In the genomic region with DNA sequence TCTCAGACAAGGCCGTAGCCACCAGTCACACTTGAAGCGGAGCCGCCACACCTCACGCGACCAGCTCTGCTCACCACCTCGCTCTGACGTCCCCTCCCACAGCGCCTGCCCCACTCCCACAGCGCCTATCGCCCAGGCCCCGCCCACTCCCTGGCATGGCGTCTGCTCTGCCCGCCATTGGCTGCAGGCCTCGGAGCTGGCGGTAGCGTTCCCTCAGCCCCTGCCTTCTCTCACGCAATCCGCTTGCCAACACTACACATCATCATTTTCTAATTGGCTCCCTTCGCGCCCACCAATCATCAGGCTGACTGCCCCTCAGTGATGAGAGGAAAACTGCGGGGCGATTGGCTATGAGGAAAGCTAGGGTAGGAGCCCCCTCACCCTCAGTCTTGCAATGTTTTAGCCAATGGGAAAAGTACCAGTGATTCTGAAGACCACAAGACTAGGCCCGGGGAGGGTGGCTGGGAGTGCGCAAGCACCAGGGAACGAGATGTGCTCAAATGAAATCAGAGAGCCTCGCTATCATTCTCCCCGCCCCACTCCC, we compare ENCODE assay signal across 8 mouse cellular contexts. TPM values are rescaled to one million over a fixed set of nuclear protein-coding genes. Genes with fewer than 3 reads are reported as not detected.
A peak's percentile ranks its signal among the peaks of the same experiment; 100 is the strongest.
DNase-seq lines count a peak whose midpoint lies in the region; ATAC-seq and TF ChIP-seq lines count a peak whose summit lies in the region.

Tspyl2 (minus strand) TSS at position 68 of the 544 bp plus-strand sequence.

- H3K27me3 ChIP-seq in MEL (ENCODE audit: control insufficient read depth in 1 of 2, insufficient read depth in 2 of 2, low read length in 2 of 2), result no peaks in the 10 kb centered on the region
- no peaks in the 10 kb centered on the region for H3K27me3 ChIP-seq in cerebellum, adult 2 months (ENCODE audit: control insufficient read depth, insufficient read depth, low read length)
- peaks cover 12% of the 10 kb centered on the region for H3K27me3 ChIP-seq in lung, embryonic 16.5 days (ENCODE audit: control insufficient read depth, insufficient read depth, low read depth, low read length)

- peaks cover 0 to 3% of the 10 kb centered on the region in 2 experiments; a peak in 2 of 4 replicates for H3K36me3 ChIP-seq in MEL (ENCODE audit: control insufficient read depth in 1 of 2, insufficient read depth in 2 of 2, low read length in 2 of 2)
- 0 out of 2 replicates have a peak, but pooled peaks cover 2% of the 10 kb centered on the region for H3K36me3 ChIP-seq in lung, embryonic 16.5 days (ENCODE audit: control insufficient read depth, insufficient read depth, low read length)

- peaks cover 0 to 9% of the 10 kb centered on the region in 2 experiments; a peak in 2 of 4 replicates for H3K4me1 ChIP-seq in MEL (ENCODE audit: control insufficient read depth in 1 of 2, insufficient read depth in 2 of 2, low read length in 2 of 2)
- peaks cover 17% of the 10 kb centered on the region for H3K4me1 ChIP-seq in cerebellum, adult 2 months (ENCODE audit: control insufficient read depth, insufficient read depth, low read length)
- H3K4me1 ChIP-seq in lung, embryonic 16.5 days (replicated peaks; ENCODE audit: control insufficient read depth, insufficient read depth, low read length), result no peaks in the 10 kb centered on the region; the same call in 1 of the 2 replicates

- TF ChIP-seq CTCF in MEL (IDR thresholded peaks at IDR 0.05 in 2 of 3, conservative IDR thresholded peaks at IDR 0.05 in 1 of 3; ENCODE audit: control insufficient read depth in 1 of 3, insufficient read depth in 1 of 3, low read depth in 2 of 3, low read length in 3 of 3, poor library complexity in 1 of 3, severe bottlenecking in 1 of 3), result no peak
- TF ChIP-seq CTCF in cerebellum, adult 2 months (IDR thresholded peaks at IDR 0.05; ENCODE audit: borderline replicate concordance, insufficient read depth, low read depth, low read length), result no peak

- WGBS in cerebellum, adult 2 months, result 5% methylated on average over 15 of the region's 27 CpGs
- 10% methylated on average over 25 of the region's 27 CpGs for WGBS in lung, embryonic 16.5 days

- ATAC-seq in hematopoietic stem cell, adult 5-6 weeks (replicated peaks in 1 of 2; ENCODE audit: insufficient read depth in 1 of 2, low FRiP score in 2 of 2, low TSS enrichment in 1 of 2, low read depth in 1 of 2, poor library complexity in 2 of 2, severe bottlenecking in 2 of 2), result peak; percentile 97 to 99
- peak; percentile 98 for ATAC-seq in lung, embryonic 16.5 days (ENCODE audit: low read depth)

- H3K4me3 ChIP-seq in MEL (ENCODE audit: control insufficient read depth in 1 of 2, insufficient read depth in 1 of 2, low read depth in 2 of 2, low read length in 2 of 2), result peak within 1 kb of the TSS; percentile 72 to 80
- H3K4me3 ChIP-seq in cerebellum, adult 2 months (replicated peaks; ENCODE audit: insufficient read depth, low read depth, low read length), result peak within 1 kb of the TSS; percentile 78
- peak within 1 kb of the TSS; percentile 65 for H3K4me3 ChIP-seq in lung, embryonic 16.5 days (ENCODE audit: low read length)

- 0 out of 4 replicates have a peak, but pooled peaks of 1 of the 2 experiments have one; percentile 19 for TF ChIP-seq EP300 in MEL (IDR thresholded peaks at IDR 0.05; ENCODE audit: low read depth in 1 of 2, low read length in 2 of 2)

- no peaks in the 10 kb centered on the region for H3K9me3 ChIP-seq in MEL (replicated peaks; ENCODE audit: insufficient read depth, low read length)
- no peaks in the 10 kb centered on the region for H3K9me3 ChIP-seq in lung, embryonic 16.5 days (ENCODE audit: control insufficient read depth, low read length)

- peaks cover 3% of the 10 kb centered on the region for H3K79me2 ChIP-seq in MEL (ENCODE audit: control insufficient read depth, insufficient read depth, low read length, poor library complexity)

- H3K27ac ChIP-seq in MEL (ENCODE audit: control insufficient read depth, low read depth, low read length), result peak within 1 kb of the TSS; percentile 71
- peak within 1 kb of the TSS; percentile 83 for H3K27ac ChIP-seq in cerebellum, adult 2 months (ENCODE audit: insufficient read depth, low read length)
- peak within 1 kb of the TSS; percentile 86 for H3K27ac ChIP-seq in lung, embryonic 16.5 days (ENCODE audit: low read length)

- H3K4me2 ChIP-seq in lung, embryonic 16.5 days (ENCODE audit: low read depth, low read length), result peak within 1 kb of the TSS; percentile 59

- peak; percentile 64 to 87 for TF ChIP-seq POLR2A in MEL (IDR thresholded peaks at IDR 0.05; ENCODE audit: control insufficient read depth in 1 of 2, insufficient read depth in 1 of 2, low read depth in 1 of 2, low read length in 2 of 2, poor library complexity in 1 of 2)
- TF ChIP-seq POLR2A in cerebellum, adult 2 months (IDR thresholded peaks at IDR 0.05; ENCODE audit: borderline replicate concordance, insufficient read depth, low read length), result peak; percentile 80

- peak; percentile 99 for DNase-seq in MEL (ENCODE audit: low read depth, low spot score)
- peak; percentile 93 to 97 for DNase-seq in cerebellum, adult 2 months
- peak; percentile 95 for DNase-seq in forelimb bud, embryonic 11.5 days (ENCODE audit: low read depth, low spot score)
- DNase-seq in layer of hippocampus, adult 9-10 months (ENCODE audit: low spot score), result peak; percentile 89
- DNase-seq in ovary, postnatal 10 days (ENCODE audit: low spot score), result peak; percentile 63
- peak; percentile 84 to 90 for DNase-seq in thymus, postnatal 10 days (ENCODE audit: low spot score in 2 of 2)

- H3K9ac ChIP-seq in MEL (ENCODE audit: control insufficient read depth, low read depth, low read length, poor library complexity, severe bottlenecking), result peak within 1 kb of the TSS; percentile 82
- peak within 1 kb of the TSS; percentile 83 for H3K9ac ChIP-seq in lung, embryonic 16.5 days (ENCODE audit: low read length)

- TF ChIP-seq RAD21 in MEL (IDR thresholded peaks at IDR 0.05; ENCODE audit: low read depth, low read length), result no peak

TF ChIP-seq in MEL, 35 proteins besides CTCF, POLR2A, EP300 and RAD21 (continues in another document):
- no peak for TF ChIP-seq SMC3 (IDR thresholded peaks at IDR 0.05; ENCODE audit: low read depth, low read length)
- TF ChIP-seq SIN3A (IDR thresholded peaks at IDR 0.05; ENCODE audit: low read length), result 0 out of 2 replicates have a peak, but pooled peaks have one; percentile 35
- TF ChIP-seq E2F4 (IDR thresholded peaks at IDR 0.05; ENCODE audit: borderline replicate concordance, low read depth, low read length), result no peak
- TF ChIP-seq MEF2A (IDR thresholded peaks at IDR 0.05; ENCODE audit: extremely low read depth, insufficient replicate concordance, low read depth, low read length, poor library complexity, severe bottlenecking), result no peak
- TF ChIP-seq CHD1 (IDR thresholded peaks at IDR 0.05; ENCODE audit: low read depth, low read length), result no peak
- TF ChIP-seq USF1 (IDR thresholded peaks at IDR 0.05; ENCODE audit: low read depth, low read length), result no peak
- TF ChIP-seq ZKSCAN1 (IDR thresholded peaks at IDR 0.05; ENCODE audit: low read depth, low read length), result no peak
- peak; percentile 65 for TF ChIP-seq NRF1 (IDR thresholded peaks at IDR 0.05; ENCODE audit: insufficient read depth, low read depth, low read length, poor library complexity, severe bottlenecking)
- TF ChIP-seq ETS1 (IDR thresholded peaks at IDR 0.05; ENCODE audit: low read depth, low read length), result 0 out of 2 replicates have a peak, but pooled peaks have one; percentile 4
- no peak for TF ChIP-seq MAFK (IDR thresholded peaks at IDR 0.05; ENCODE audit: borderline replicate concordance, low read depth, low read length)
- TF ChIP-seq TCF12 (IDR thresholded peaks at IDR 0.05; ENCODE audit: low read depth, low read length), result peak; percentile 36; the same call in 1 of the 2 replicates
- TF ChIP-seq USF2 (IDR thresholded peaks at IDR 0.05; ENCODE audit: borderline replicate concordance in 1 of 2, insufficient read depth in 1 of 2, low read depth in 1 of 2, low read length in 2 of 2), result no peak
- TF ChIP-seq CHD2 (IDR thresholded peaks at IDR 0.05; ENCODE audit: low read length), result peak; percentile 75
- TF ChIP-seq ZNF384 (IDR thresholded peaks at IDR 0.05; ENCODE audit: low read depth, low read length), result no peak
- peak; percentile 71 for TF ChIP-seq POLR2AphosphoS2 (IDR thresholded peaks at IDR 0.05; ENCODE audit: low read length)
- TF ChIP-seq BHLHE40 (IDR thresholded peaks at IDR 0.05; ENCODE audit: borderline replicate concordance, low read depth, low read length), result peak; percentile 80; the same call in 1 of the 2 replicates
- TF ChIP-seq MYC (IDR thresholded peaks at IDR 0.05; ENCODE audit: low read depth, low read length), result no peak
- no peak for TF ChIP-seq UBTF (IDR thresholded peaks at IDR 0.05; ENCODE audit: borderline replicate concordance, insufficient read depth, low read depth, low read length)
- no peak for TF ChIP-seq JUND (IDR thresholded peaks at IDR 0.05; ENCODE audit: low read depth, low read length)
- TF ChIP-seq ZMIZ1 (IDR thresholded peaks at IDR 0.05; ENCODE audit: low read depth, low read length), result 0 out of 2 replicates have a peak, but pooled peaks have one; percentile 46
- TF ChIP-seq MAZ (IDR thresholded peaks at IDR 0.05; ENCODE audit: low read depth, low read length), result peak; percentile 60
- no peak; the same call in 1 of the 2 replicates for TF ChIP-seq MAX (IDR thresholded peaks at IDR 0.05; ENCODE audit: low read length)
- TF ChIP-seq HCFC1 (IDR thresholded peaks at IDR 0.05; ENCODE audit: low read depth, low read length), result peak; percentile 90
- TF ChIP-seq POLR2AphosphoS5 (IDR thresholded peaks at IDR 0.05; ENCODE audit: borderline replicate concordance, low read depth, low read length), result 0 out of 2 replicates have a peak, but pooled peaks have one; percentile 42
- no peak for TF ChIP-seq MYB (IDR thresholded peaks at IDR 0.05; ENCODE audit: low read depth, low read length)
- no peak for TF ChIP-seq TAL1 (IDR thresholded peaks at IDR 0.05; ENCODE audit: low read length)
- TF ChIP-seq ELF1 (IDR thresholded peaks at IDR 0.05; ENCODE audit: low read depth, low read length), result peak; percentile 58
- TF ChIP-seq GATA1 (IDR thresholded peaks at IDR 0.05; ENCODE audit: low read depth, low read length), result no peak
- TF ChIP-seq NELFE (IDR thresholded peaks at IDR 0.05; ENCODE audit: low read depth, low read length), result peak; percentile 65
- TF ChIP-seq MXI1 (IDR thresholded peaks at IDR 0.05; ENCODE audit: low read depth, low read length), result peak; percentile 75

RNA-seq across cellular contexts. Expression of gene Tspyl2, which starts in this region (rescaled TPM):
- total RNA-seq in MEL (2012; rRNA removed), result 14.9 and 19.8 TPM in 2 replicates
- 10 to 100 TPM in 1 of 2 experiments, not detected in 1; 38.1 TPM for polyA plus RNA-seq in MEL (2012; ENCODE audit: insufficient read depth in 1 of 2, insufficient read length in 2 of 2, low read depth in 1 of 2, low replicate concordance in 2 of 2, missing spikeins in 1 of 2)
- polyA plus RNA-seq in cerebellum, adult 2 months (2012; rRNA removed), result 191 and 195 TPM in 2 replicates
- total RNA-seq in hematopoietic stem cell, adult 5-6 weeks (2017), result 34.0 and 39.6 TPM in 2 replicates
- polyA plus RNA-seq in lung, embryonic 16.5 days (2015; fragmentation: Nextera tagmentation; extraction: Ambion mirVana), result 24.9 and 25.8 TPM in 2 replicates

Comparison
In these comparisons a context has a peak if more than half of its experiments do, and no peak if none do; other contexts are left out.
1. Peak in every context shown above with its lines: DNase-seq, ATAC-seq, H3K4me3 ChIP-seq and H3K27ac ChIP-seq.